8 mouse cellular contexts compared by ENCODE assay signal in genomic region chr14:45387480-45387879, GRCm38 (mm10). TPM values are rescaled to one million over a fixed set of nuclear protein-coding genes. Genes with fewer than 3 reads are reported as not detected.
DNase-seq lines count a peak whose midpoint lies in the region; ATAC-seq lines count a peak whose summit lies in the region.

No protein-coding gene starts in this region.

- no peak for DNase-seq in heart, adult 11 months
- DNase-seq in R1 (ENCODE audit: low read depth, low spot score) = peak; percentile 96
- no peak for DNase-seq in hindbrain, embryonic 14.5 days (ENCODE audit: low spot score)
- DNase-seq in layer of hippocampus, postnatal 36 days = no peak
- DNase-seq in frontal cortex, postnatal 25 days (ENCODE audit: low spot score in 2 of 2) = no peak
- DNase-seq in thymus, postnatal 14 days = no peak

- H3K27me3 ChIP-seq in heart, embryonic 13.5 days (replicated peaks) = no peaks in the 10 kb centered on the region
- no peaks in the 10 kb centered on the region for H3K27me3 ChIP-seq in hindbrain, embryonic 14.5 days (ENCODE audit: control insufficient read depth, insufficient read depth, low read length)

- peak overlapping the region; percentile 84 for H3K4me3 ChIP-seq in heart, embryonic 13.5 days
- peak overlapping the region; percentile 86 for H3K4me3 ChIP-seq in hindbrain, embryonic 14.5 days (replicated peaks; ENCODE audit: low read length)
- H3K4me3 ChIP-seq in macrophage (ENCODE audit: inconsistent target) = peak overlapping the region; percentile 66

- H3K36me3 ChIP-seq in heart, embryonic 13.5 days = peaks cover 14% of the 10 kb centered on the region
- peaks cover 3% of the 10 kb centered on the region; the same call in 1 of the 2 replicates for H3K36me3 ChIP-seq in hindbrain, embryonic 14.5 days (replicated peaks; ENCODE audit: control insufficient read depth, insufficient read depth)
- H3K36me3 ChIP-seq in macrophage (ENCODE audit: inconsistent target) = no peaks in the 10 kb centered on the region

- no peaks in the 10 kb centered on the region for H3K9me3 ChIP-seq in heart, embryonic 13.5 days
- H3K9me3 ChIP-seq in hindbrain, embryonic 14.5 days (ENCODE audit: control insufficient read depth, low read length) = no peaks in the 10 kb centered on the region

- H3K9ac ChIP-seq in heart, embryonic 13.5 days = peak overlapping the region; percentile 93
- H3K9ac ChIP-seq in hindbrain, embryonic 14.5 days = no peak overlapping the region

- H3K4me2 ChIP-seq in heart, embryonic 13.5 days = peak overlapping the region; percentile 74
- H3K4me2 ChIP-seq in hindbrain, embryonic 14.5 days (replicated peaks) = peak overlapping the region; percentile 77

- H3K4me1 ChIP-seq in heart, embryonic 13.5 days = peaks cover 18% of the 10 kb centered on the region
- peaks cover 11% of the 10 kb centered on the region for H3K4me1 ChIP-seq in hindbrain, embryonic 14.5 days (replicated peaks; ENCODE audit: control insufficient read depth, insufficient read depth, low read length)

- H3K27ac ChIP-seq in heart, embryonic 13.5 days (replicated peaks) = no peak overlapping the region
- no peak overlapping the region for H3K27ac ChIP-seq in hindbrain, embryonic 14.5 days
- H3K27ac ChIP-seq in macrophage = no peak overlapping the region

- 26% methylated on average over 2 of the region's 2 CpGs for WGBS in heart, embryonic 13.5 days
- 7% methylated on average over 2 of the region's 2 CpGs for WGBS in hindbrain, embryonic 14.5 days
- 20% methylated on average over 2 of the region's 2 CpGs for WGBS in macrophage (ENCODE audit: missing documents)

- ATAC-seq in heart, embryonic 13.5 days (ENCODE audit: extremely low read depth, insufficient number of reproducible peaks, low FRiP score, low TSS enrichment) = no peak
- no peak for ATAC-seq in hindbrain, embryonic 14.5 days (ENCODE audit: low FRiP score)

- no peaks in the 10 kb centered on the region for H3K79me2 ChIP-seq in macrophage (ENCODE audit: inconsistent target)

RNA-seq across cellular contexts. Expression of gene Gnpnat1, which starts 17.2 kb away (rescaled TPM):
- 28.6 and 30.0 TPM in 2 replicates for polyA plus RNA-seq in heart, embryonic 13.5 days (2015; fragmentation: Nextera tagmentation; extraction: Ambion mirVana)
- polyA plus RNA-seq in hindbrain, embryonic 14.5 days (2014; fragmentation: Nextera tagmentation; extraction: Ambion mirVana) = 29.5 and 30.2 TPM in 2 replicates
- total RNA-seq in macrophage (2018; cell fraction: chromatin; rRNA removed) = 10 to 100 TPM in 17 of 26 experiments, 1 to 10 TPM in 9; 3.1 to 29.8 (median 15.4) TPM
- 10 to 100 TPM in 5 of 26 experiments, 1 to 10 TPM in 21; 4.2 to 12.7 (median 8.4) TPM for total RNA-seq in macrophage (2018; cell fraction: cytosol; rRNA removed)
- 10 to 100 TPM in 13 of 26 experiments, 1 to 10 TPM in 13; 1.6 to 27.0 (median 9.9) TPM for total RNA-seq in macrophage (2018; cell fraction: nucleus; rRNA removed)
- polyA plus RNA-seq in macrophage (2018) = 7.2 to 16.6 TPM (median 15.9 TPM) in 3 replicates
- total RNA-seq in layer of hippocampus, postnatal 36 days (2021) = 10 to 100 TPM; 18.9 to 19.2 TPM

RNA-seq across cellular contexts. Expression of gene Styx, which starts 36.6 kb away (rescaled TPM):
- 46.1 and 58.3 TPM in 2 replicates for polyA plus RNA-seq in heart, embryonic 13.5 days (2015; fragmentation: Nextera tagmentation; extraction: Ambion mirVana)
- 69.1 and 72.1 TPM in 2 replicates for polyA plus RNA-seq in hindbrain, embryonic 14.5 days (2014; fragmentation: Nextera tagmentation; extraction: Ambion mirVana)
- total RNA-seq in macrophage (2018; cell fraction: chromatin; rRNA removed) = 10 to 100 TPM; 14.5 to 58.6 (median 29.9) TPM
- total RNA-seq in macrophage (2018; cell fraction: cytosol; rRNA removed) = 10 to 100 TPM; 11.5 to 26.0 (median 19.9) TPM
- total RNA-seq in macrophage (2018; cell fraction: nucleus; rRNA removed) = 10 to 100 TPM in 24 of 26 experiments, 1 to 10 TPM in 2; 8.1 to 44.0 (median 19.5) TPM
- polyA plus RNA-seq in macrophage (2018) = 13.7 to 22.3 TPM (median 15.2 TPM) in 3 replicates
- 10 to 100 TPM; 19.5 to 22.4 TPM for total RNA-seq in layer of hippocampus, postnatal 36 days (2021)

RNA-seq across cellular contexts. Expression of gene Psmc6, which starts 57.9 kb away (rescaled TPM):
- polyA plus RNA-seq in heart, embryonic 13.5 days (2015; fragmentation: Nextera tagmentation; extraction: Ambion mirVana) = 112 and 122 TPM in 2 replicates
- polyA plus RNA-seq in hindbrain, embryonic 14.5 days (2014; fragmentation: Nextera tagmentation; extraction: Ambion mirVana) = 169 and 182 TPM in 2 replicates
- 100 to 1,000 TPM; 125 to 333 (median 239) TPM for total RNA-seq in macrophage (2018; cell fraction: chromatin; rRNA removed)
- 100 to 1,000 TPM in 5 of 26 experiments, 10 to 100 TPM in 21; 60.7 to 107 (median 78.5) TPM for total RNA-seq in macrophage (2018; cell fraction: cytosol; rRNA removed)
- total RNA-seq in macrophage (2018; cell fraction: nucleus; rRNA removed) = 100 to 1,000 TPM in 15 of 26 experiments, 10 to 100 TPM in 11; 65.5 to 149 (median 105) TPM
- polyA plus RNA-seq in macrophage (2018) = 68.8 to 188 TPM (median 89.7 TPM) in 3 replicates
- 100 to 1,000 TPM in 1 of 2 experiments, 10 to 100 TPM in 1; 96.8 to 106 TPM for total RNA-seq in layer of hippocampus, postnatal 36 days (2021)
